Mouse (Mus musculus) lung, embryonic 15.5 days (tissue): ENCODE measurements around the gene Tnip3. TPM values are rescaled to one million over a fixed set of nuclear protein-coding genes. Genes with fewer than 3 reads are reported as not detected.

Experiments used
- ATAC-seq: fragments of 200-750 bp; cut with Nextera tagmentation; 2 replicates; pipeline ENCODE4 v1.8.0; 2017; ENCODE audit warnings: moderate number of reproducible peaks, borderline replicate concordance; ENCODE audit not compliant: low FRiP score, low TSS enrichment; ENCODE audit errors: extremely low read depth
- H3K27ac ChIP-seq: fragments of 300-500 bp; sonication (generic); 2 replicates; pipeline ENCODE4 v1.5.1; 2015; ENCODE audit warnings: moderate library complexity, mild to moderate bottlenecking, inconsistent platforms
- H3K27me3 ChIP-seq: fragments of 300-500 bp; sonication (generic); 2 replicates; pipeline ENCODE4 v1.6.1; 2015; ENCODE audit warnings: inconsistent platforms
- H3K36me3 ChIP-seq: fragments of 300-500 bp; sonication (generic); 2 replicates; pipeline ENCODE4 v1.6.1; 2015; ENCODE audit warnings: inconsistent platforms
- H3K4me1 ChIP-seq: fragments of 300-500 bp; sonication (generic); 2 replicates; pipeline ENCODE4 v1.6.1; 2015; ENCODE audit warnings: inconsistent platforms
- H3K4me2 ChIP-seq: fragments of 300-500 bp; sonication (generic); 2 replicates; pipeline ENCODE4 v1.6.1; 2015; ENCODE audit warnings: inconsistent platforms, mild to moderate bottlenecking, moderate library complexity
- H3K4me3 ChIP-seq: fragments of 300-500 bp; sonication (generic); 2 replicates; pipeline ENCODE4 v1.5.1; 2015; ENCODE audit warnings: mild to moderate bottlenecking, inconsistent platforms
- H3K9ac ChIP-seq: fragments of 300-500 bp; sonication (generic); 2 replicates; pipeline ENCODE4 v1.6.1; 2015; ENCODE audit warnings: inconsistent platforms
- H3K9me3 ChIP-seq: fragments of 300-500 bp; sonication (generic); 2 replicates; pipeline ENCODE4 v1.6.1; 2016; ENCODE audit warnings: inconsistent platforms
- WGBS: fragments of 180-500 bp; shearing (Covaris S2); methylation state at CpG from one replicate; pipeline ENCODE4 v1.1.7; 2015; 5-methylcytosine and 5-hydroxymethylcytosine counted together
- polyA plus RNA-seq: library from polyadenylated mRNA; unstranded; fragments of >200 nt; fragmentation: Nextera tagmentation; extraction: Ambion mirVana; gene quantifications from 2 replicates; pipeline ENCODE4 v1.2.1, GENCODE M21; 2015

Tnip3 gene
- polyA plus RNA-seq, 1 experiment from 2014 or later: 2.0 TPM

DNA sequence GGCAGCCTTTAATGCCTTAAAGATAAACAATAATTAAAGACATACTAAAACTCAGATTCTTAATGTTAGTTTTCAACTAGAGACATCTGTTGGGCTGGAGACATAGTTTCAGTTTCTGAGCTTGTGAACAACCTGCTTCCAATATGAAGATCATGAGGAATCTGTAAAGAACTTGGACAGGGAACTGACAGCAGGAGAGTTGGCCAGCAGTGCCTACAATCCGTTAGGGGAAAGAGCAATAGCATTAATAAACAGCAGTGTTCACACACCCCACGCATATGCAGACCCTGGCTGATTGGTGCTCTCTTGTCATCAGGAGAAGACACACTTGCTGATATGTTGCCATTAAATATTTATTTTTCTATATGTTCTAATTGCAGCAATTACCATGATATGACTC lies 15.0 kb downstream of the Tnip3 start:
- H3K9ac ChIP-seq: no peak overlapping the region
- no peak overlapping the region for H3K4me2 ChIP-seq
- H3K27me3 ChIP-seq: no peaks in the 10 kb centered on the region
- H3K4me3 ChIP-seq: no peak overlapping the region
- WGBS: 41% methylated on average over 2 of the region's 2 CpGs
- H3K9me3 ChIP-seq: no peaks in the 10 kb centered on the region
- H3K36me3 ChIP-seq: no peaks in the 10 kb centered on the region
- no peak overlapping the region for H3K27ac ChIP-seq
- H3K4me1 ChIP-seq: peaks cover 21% of the 10 kb centered on the region
- no peak for ATAC-seq

DNA sequence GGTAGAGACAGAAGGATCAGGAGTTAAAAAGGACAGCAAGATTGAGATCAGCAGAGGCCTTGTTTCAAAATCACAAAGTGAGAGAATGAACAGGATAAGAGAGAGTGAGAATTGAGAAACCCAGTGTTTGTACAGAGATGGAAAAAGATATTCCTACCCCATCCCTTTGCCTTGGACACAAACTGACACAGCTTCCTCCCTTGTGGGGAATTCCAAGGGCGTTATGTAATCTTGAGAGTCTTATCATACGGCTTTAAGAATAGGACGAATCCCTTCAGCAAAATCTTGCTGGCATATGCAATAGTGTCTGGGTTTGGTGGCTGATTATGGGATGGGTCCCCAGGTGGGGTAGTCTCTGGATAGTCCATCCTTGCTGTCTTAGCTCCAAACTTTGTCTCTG lies 16.0 kb downstream of the Tnip3 start:
- no peaks in the 10 kb centered on the region for H3K36me3 ChIP-seq
- no peaks in the 10 kb centered on the region for H3K9me3 ChIP-seq
- H3K4me3 ChIP-seq: no peak overlapping the region
- H3K4me1 ChIP-seq: peaks cover 21% of the 10 kb centered on the region
- no peak overlapping the region for H3K4me2 ChIP-seq
- H3K9ac ChIP-seq: no peak overlapping the region
- no peak overlapping the region for H3K27ac ChIP-seq
- 40% methylated on average over 3 of the region's 3 CpGs for WGBS
- H3K27me3 ChIP-seq: no peaks in the 10 kb centered on the region
- ATAC-seq: no peak

DNA sequence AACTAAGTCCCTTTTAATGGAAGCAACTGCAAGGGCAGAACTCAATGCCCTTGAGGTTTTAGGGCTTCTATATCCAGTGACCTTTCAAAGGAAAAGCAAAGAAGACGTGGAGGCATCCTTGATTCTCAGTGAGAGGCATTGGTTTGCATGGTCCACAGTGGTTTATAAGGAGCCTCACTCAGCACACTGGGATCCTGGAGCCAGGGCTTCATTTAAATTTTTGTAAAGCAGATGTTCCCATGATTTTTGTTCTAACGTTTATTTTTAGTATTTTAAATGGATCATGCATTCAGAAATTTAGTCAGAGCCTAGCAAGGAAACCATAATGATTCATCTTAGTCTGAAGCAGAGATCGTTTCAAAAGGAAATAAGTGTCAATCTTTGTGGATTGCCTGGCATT lies 17.3 kb downstream of the Tnip3 start:
- 31% methylated on average over 3 of the region's 3 CpGs for WGBS
- Histone ChIP-seq H3K36me3 (no peaks in the 10 kb centered on the region), H3K9ac (no peak overlapping the region), H3K4me3 (no peak overlapping the region), H3K4me2 (no peak overlapping the region), H3K9me3 (no peaks in the 10 kb centered on the region), H3K27me3 (no peaks in the 10 kb centered on the region), H3K27ac (0 out of 2 replicates have a peak overlapping the region, but pooled peaks have one; percentile 14), H3K4me1 (peaks cover 21% of the 10 kb centered on the region)
- ATAC-seq: peak; percentile 20; the same call in 1 of the 2 replicates

GRCm38 (mm10) chr6:65542913-65543312 lies 17.8 kb downstream of the Tnip3 start:
- peak; percentile 53; the same call in 1 of the 2 replicates for ATAC-seq

DNA sequence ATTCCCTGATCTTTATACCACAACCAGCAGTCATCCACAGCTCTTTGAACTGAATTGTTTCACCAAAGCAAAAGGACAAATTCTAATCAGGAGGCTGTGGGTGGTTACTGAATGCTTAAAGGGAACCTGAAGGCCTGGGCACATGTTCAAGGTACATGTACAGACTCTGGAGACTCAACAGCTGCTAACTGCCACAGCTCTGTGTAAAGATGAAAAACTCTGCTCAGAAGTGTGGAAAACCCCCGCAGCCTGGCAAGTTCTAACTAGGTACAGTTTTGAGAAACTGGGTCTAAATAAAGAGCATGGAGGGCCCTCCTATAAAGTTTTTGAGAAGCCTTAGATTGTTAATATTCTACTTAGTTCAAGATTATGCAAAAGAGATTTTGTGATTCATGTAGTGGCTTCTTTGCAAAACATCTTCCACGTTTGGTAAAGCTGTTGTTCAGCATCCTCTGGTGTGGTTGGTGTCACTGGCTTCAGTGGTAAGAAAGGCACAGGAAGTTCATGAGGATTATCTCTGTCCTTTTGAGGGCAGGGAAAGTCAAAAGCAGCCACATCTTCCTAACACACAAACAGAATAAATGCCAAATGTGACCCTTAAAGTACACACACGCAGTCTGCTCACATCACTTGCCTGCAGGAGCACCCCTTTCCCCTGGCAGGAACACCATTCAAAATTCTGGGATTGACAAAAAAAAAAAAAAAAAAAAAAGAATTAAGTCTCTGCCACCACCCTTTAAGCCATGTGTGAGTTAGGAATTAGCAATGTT lies 39.0 kb downstream of the Tnip3 start:
- Histone ChIP-seq H3K9ac (no peak overlapping the region), H3K4me1 (no peaks in the 10 kb centered on the region), H3K27ac (no peak overlapping the region), H3K27me3 (no peaks in the 10 kb centered on the region), H3K36me3 (no peaks in the 10 kb centered on the region), H3K4me3 (no peak overlapping the region), H3K4me2 (no peak overlapping the region), H3K9me3 (no peaks in the 10 kb centered on the region)
- no peak for ATAC-seq
- 60% methylated on average over 3 of the region's 3 CpGs for WGBS

More at GRCm38 (mm10) chr6:65542913-65543312, 17.8 kb downstream of the Tnip3 start:
- Histone ChIP-seq H3K27me3 (no peaks in the 10 kb centered on the region), H3K27ac (no peak overlapping the region), H3K4me2 (no peak overlapping the region), H3K36me3 (no peaks in the 10 kb centered on the region), H3K4me1 (peaks cover 21% of the 10 kb centered on the region), H3K9me3 (no peaks in the 10 kb centered on the region), H3K9ac (no peak overlapping the region), H3K4me3 (no peak overlapping the region)
- WGBS: 26% methylated on average over 1 of the region's 1 CpGs

DNA sequence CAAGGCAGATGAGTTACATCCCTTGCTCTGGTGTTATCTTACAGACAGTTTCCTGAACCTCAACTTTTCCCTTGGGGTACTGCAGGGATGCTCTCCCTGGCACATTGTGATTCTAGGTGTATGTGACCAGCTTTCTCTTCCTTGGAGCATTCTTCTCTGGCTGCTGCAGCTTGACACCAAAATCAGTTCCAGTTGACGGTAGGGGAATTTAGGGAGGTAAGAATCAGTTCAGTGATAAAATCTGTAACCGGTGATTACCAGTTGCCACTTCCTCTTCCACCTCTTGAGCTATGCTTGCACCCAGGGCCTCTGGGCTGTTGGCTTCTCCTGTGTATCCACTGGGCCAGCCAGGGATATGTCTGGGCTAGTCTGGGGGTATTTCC lies 39.5 kb downstream of the Tnip3 start:
- no peak overlapping the region for H3K27ac ChIP-seq
- no peak overlapping the region for H3K9ac ChIP-seq
- H3K27me3 ChIP-seq: no peaks in the 10 kb centered on the region
- no peaks in the 10 kb centered on the region for H3K4me1 ChIP-seq
- H3K36me3 ChIP-seq: no peaks in the 10 kb centered on the region
- H3K4me3 ChIP-seq: no peak overlapping the region
- H3K9me3 ChIP-seq: no peaks in the 10 kb centered on the region
- no peak for ATAC-seq
- no peak overlapping the region for H3K4me2 ChIP-seq
- WGBS: 74% methylated on average over 2 of the region's 2 CpGs

DNA sequence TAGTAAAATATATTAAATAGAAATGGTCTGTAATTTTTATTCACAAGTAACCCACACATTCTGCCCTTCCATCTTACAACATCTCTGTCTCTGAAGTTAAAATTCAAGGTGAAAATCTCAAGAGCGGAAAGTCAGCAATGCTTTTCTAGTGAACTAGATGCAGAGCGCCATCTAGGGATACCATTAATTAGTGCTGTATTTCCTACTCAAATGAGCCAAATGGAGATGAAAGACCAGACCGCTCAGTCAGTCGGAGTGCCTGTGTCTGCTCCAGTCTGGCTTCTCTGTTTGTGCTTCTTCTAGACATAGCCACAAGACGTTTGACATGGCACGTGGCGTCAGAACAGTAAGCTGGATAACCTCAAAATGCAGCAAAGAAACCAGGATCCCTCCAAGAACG lies 44.6 kb downstream of the Tnip3 start:
- Histone ChIP-seq H3K4me2 (no peak overlapping the region), H3K9ac (no peak overlapping the region), H3K4me1 (peaks cover 7% of the 10 kb centered on the region), H3K9me3 (no peaks in the 10 kb centered on the region), H3K27me3 (no peaks in the 10 kb centered on the region), H3K27ac (no peak overlapping the region), H3K36me3 (no peaks in the 10 kb centered on the region), H3K4me3 (no peak overlapping the region)
- 23% methylated on average over 8 of the region's 8 CpGs for WGBS
- ATAC-seq: no peak

GRCm38 (mm10) chr6:65578151-65578973 lies 53.2 kb downstream of the Tnip3 start:
- Histone ChIP-seq H3K4me2 (no peak overlapping the region), H3K9ac (no peak overlapping the region), H3K4me1 (0 out of 2 replicates have a peak, but pooled peaks cover 3% of the 10 kb centered on the region), H3K27ac (no peak overlapping the region), H3K36me3 (no peaks in the 10 kb centered on the region), H3K27me3 (no peaks in the 10 kb centered on the region), H3K9me3 (no peaks in the 10 kb centered on the region), H3K4me3 (no peak overlapping the region)
- no peak for ATAC-seq
- 46% methylated on average over 8 of the region's 8 CpGs for WGBS

DNA sequence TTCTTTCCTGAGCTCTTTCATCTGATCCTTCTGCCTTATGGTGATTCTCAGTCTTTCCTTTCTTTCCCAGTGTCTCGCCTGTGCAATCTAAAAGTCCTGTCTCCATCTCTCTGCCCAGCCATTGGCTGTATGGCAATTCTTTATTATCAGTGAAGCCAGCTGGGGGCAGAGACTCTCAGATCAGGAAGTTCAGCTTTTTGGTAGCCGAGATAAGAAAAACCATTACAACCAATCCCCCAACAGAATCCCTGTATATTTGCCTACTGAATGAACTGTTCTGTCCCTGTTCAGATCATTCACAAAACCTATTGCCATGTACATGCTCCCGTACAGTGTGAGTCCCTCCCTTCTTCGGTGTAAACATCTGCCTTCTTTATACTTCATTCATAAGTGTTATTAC lies 57.9 kb downstream of the Tnip3 start:
- no peaks in the 10 kb centered on the region for H3K36me3 ChIP-seq
- no peaks in the 10 kb centered on the region for H3K9me3 ChIP-seq
- ATAC-seq: no peak
- H3K4me1 ChIP-seq: peaks cover 11% of the 10 kb centered on the region; the same call in 1 of the 2 replicates
- no peak overlapping the region for H3K4me3 ChIP-seq
- 75% methylated on average over 4 of the region's 4 CpGs for WGBS
- no peak overlapping the region for H3K9ac ChIP-seq
- no peaks in the 10 kb centered on the region for H3K27me3 ChIP-seq
- H3K27ac ChIP-seq: no peak overlapping the region
- no peak overlapping the region for H3K4me2 ChIP-seq

GRCm38 (mm10) chr6:65584870-65585332 lies 59.8 kb downstream of the Tnip3 start:
- peak; percentile 79 for ATAC-seq
- WGBS: 25% methylated on average over 4 of the region's 4 CpGs
- H3K27me3 ChIP-seq: no peaks in the 10 kb centered on the region
- no peak overlapping the region for H3K9ac ChIP-seq
- no peaks in the 10 kb centered on the region for H3K36me3 ChIP-seq
- peak overlapping the region; percentile 10; the same call in 1 of the 2 replicates for H3K4me2 ChIP-seq
- H3K4me3 ChIP-seq: no peak overlapping the region
- H3K9me3 ChIP-seq: no peaks in the 10 kb centered on the region
- peaks cover 11% of the 10 kb centered on the region; the same call in 1 of the 2 replicates for H3K4me1 ChIP-seq
- H3K27ac ChIP-seq: peak overlapping the region; percentile 74

DNA sequence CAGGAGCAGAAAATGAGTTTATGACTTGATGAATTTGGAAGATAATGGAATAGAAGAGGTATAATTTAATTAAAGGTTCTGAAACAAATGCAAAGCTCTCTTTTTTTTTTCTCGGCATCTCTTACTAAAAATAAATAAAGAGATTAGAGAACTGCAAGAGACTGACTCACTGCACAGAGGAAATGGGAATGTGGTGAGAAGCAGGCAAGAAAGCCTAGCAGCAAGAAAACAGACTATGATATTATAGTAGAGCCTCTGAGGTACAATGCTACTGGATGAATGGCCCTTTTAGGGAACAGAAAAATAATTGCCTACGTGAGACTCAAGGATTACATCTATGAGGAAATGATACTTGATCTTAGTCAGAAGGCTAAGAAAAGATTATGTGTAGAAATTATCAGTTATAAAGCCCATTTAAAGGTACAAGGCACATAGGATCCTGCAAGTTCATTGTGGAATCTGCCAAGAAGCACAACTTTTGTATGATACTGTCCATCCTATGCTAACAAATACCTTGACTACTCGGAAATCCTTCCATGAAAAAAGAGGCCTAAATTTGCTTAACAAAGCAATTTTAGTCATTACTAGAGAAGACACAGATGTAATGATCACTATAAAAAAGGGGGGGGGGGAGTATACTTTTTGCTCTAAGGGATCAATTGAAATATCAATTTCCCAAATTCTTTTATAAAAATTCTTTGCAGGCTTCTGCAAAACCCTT lies 60.4 kb downstream of the Tnip3 start:
- H3K27ac ChIP-seq: peak overlapping the region; percentile 74
- ATAC-seq: no peak
- H3K4me1 ChIP-seq: peaks cover 11% of the 10 kb centered on the region; the same call in 1 of the 2 replicates
- peak overlapping the region; percentile 10; the same call in 1 of the 2 replicates for H3K4me2 ChIP-seq
- H3K36me3 ChIP-seq: no peaks in the 10 kb centered on the region
- H3K27me3 ChIP-seq: no peaks in the 10 kb centered on the region
- WGBS: 52% methylated on average over 3 of the region's 3 CpGs
- H3K9me3 ChIP-seq: no peaks in the 10 kb centered on the region
- no peak overlapping the region for H3K9ac ChIP-seq
- H3K4me3 ChIP-seq: no peak overlapping the region
